Mouse (Mus musculus) monocyte, adult 5-6 weeks (primary cell): ENCODE results near the gene Arpc1a. TPM values are rescaled to one million over a fixed set of nuclear protein-coding genes. Genes with fewer than 3 reads are reported as not detected.
A peak's percentile ranks its signal among the peaks of the same experiment; 100 is the strongest.
"Not testable (repeated sequence)": the region's sequence is repeated elsewhere in the genome, so short reads cannot be mapped to it uniquely, and the experiment has no call there.

Experiments
- ATAC-seq: fragments of 153-309, 156-312 bp; replicated peaks from 2 replicates; pipeline ENCODE4 v1.8.0; 2017; ENCODE audit warnings: mild to moderate bottlenecking; ENCODE audit not compliant: low TSS enrichment, insufficient number of reproducible peaks, severe bottlenecking, poor library complexity, low FRiP score
- total RNA-seq: library from RNA; stranded (forward); fragments of 200-1000, 200-491, 200-594 nt; gene quantifications from 3 replicates; pipeline ENCODE4 v1.2.3, GENCODE M21; 2017

Gene Arpc1a
- 79.3 to 85.9 TPM (median 81.0 TPM) in 3 replicates for total RNA-seq

GRCm38 (mm10) chr5:145083632-145084451, at the start of gene Arpc1a, which contains the start of gene Kpna7:
Gene Arpc1a, plus strand, starts transcription at chr5:145083830.
Gene Kpna7, minus strand, starts transcription at chr5:145084030.
- ATAC-seq: peak; percentile 86

- ATAC-seq: no peak
These were observed 42.0 kb upstream of the Arpc1a start for GRCm38 (mm10) chr5:145041628-145042027.

- not testable (repeated sequence) for ATAC-seq
These were observed 40.9 kb upstream of the Arpc1a start, which contains the start of gene 1700018F24Rik for GRCm38 (mm10) chr5:145042690-145043089. Gene 1700018F24Rik, plus strand, starts transcription at chr5:145042990.

- ATAC-seq: not testable (repeated sequence)
These were observed 29.4 kb upstream of the Arpc1a start for GRCm38 (mm10) chr5:145054187-145054586.

- no peak for ATAC-seq
These were observed 25.7 kb upstream of the Arpc1a start for GRCm38 (mm10) chr5:145057907-145058306.

GRCm38 (mm10) chr5:145058722-145059121, 24.9 kb upstream of the Arpc1a start:
- ATAC-seq: no peak

- no peak for ATAC-seq
These were observed 24.1 kb upstream of the Arpc1a start for GRCm38 (mm10) chr5:145059524-145059923.

- no peak for ATAC-seq
These were observed 18.8 kb upstream of the Arpc1a start for GRCm38 (mm10) chr5:145064765-145065340.

- ATAC-seq: no peak
These were observed 14.8 kb upstream of the Arpc1a start for GRCm38 (mm10) chr5:145068863-145069262.

GRCm38 (mm10) chr5:145069707-145070106, 13.9 kb upstream of the Arpc1a start:
- peak; percentile 75; the same call in 1 of the 2 replicates for ATAC-seq

GRCm38 (mm10) chr5:145071342-145071741, 12.3 kb upstream of the Arpc1a start:
- ATAC-seq: no peak

GRCm38 (mm10) chr5:145075081-145075480, 8.5 kb upstream of the Arpc1a start:
- ATAC-seq: no peak

GRCm38 (mm10) chr5:145081866-145082613, 1.6 kb upstream of the Arpc1a start:
- ATAC-seq: no peak

GRCm38 (mm10) chr5:145083201-145083600, 429 bp upstream of the Arpc1a start:
- not testable (repeated sequence) for ATAC-seq

GRCm38 (mm10) chr5:145084822-145085221, 1.2 kb downstream of the Arpc1a start:
- no peak for ATAC-seq

- no peak for ATAC-seq
These were observed 4.6 kb downstream of the Arpc1a start for GRCm38 (mm10) chr5:145088186-145088585.

GRCm38 (mm10) chr5:145089878-145090277, 6.2 kb downstream of the Arpc1a start:
- no peak for ATAC-seq

GRCm38 (mm10) chr5:145096195-145096594, 12.6 kb downstream of the Arpc1a start:
- ATAC-seq: no peak

- no peak; the same call in 1 of the 2 replicates for ATAC-seq
These were observed 14.8 kb downstream of the Arpc1a start for GRCm38 (mm10) chr5:145098340-145098821.
